Mouse (Mus musculus) MEL (cell line): Measurements from ENCODE around the gene Tgfbr3. TPM values are rescaled to one million over a fixed set of nuclear protein-coding genes. Genes with fewer than 3 reads are reported as not detected.

ENCODE experiments used
- DNase-seq: peaks from one replicate; pipeline ENCODE4 v3.0.0; 2011; ENCODE audit warnings: low read depth, low spot score
- H3K27ac ChIP-seq: 2 replicates; pipeline ENCODE4 v1.5.1; 2012; ENCODE audit warnings: low read depth, mild to moderate bottlenecking, control low read depth, low read length, moderate library complexity; ENCODE audit not compliant: control insufficient read depth
- H3K27me3 ChIP-seq, 2 experiments: fragments of 150-350 bp in 1 of 2; sonication (generic) in 1 of 2; 2 replicates each; pipeline ENCODE4 v1.6.1; 2012; ENCODE audit warnings: low read length in 2 of 2, mild to moderate bottlenecking in 2 of 2, improper control_type of control experiment in 1 of 2, moderate library complexity in 1 of 2; ENCODE audit not compliant: insufficient read depth in 2 of 2, control insufficient read depth in 1 of 2
- H3K36me3 ChIP-seq, 2 experiments: 2 replicates each; pipeline ENCODE4 v1.6.1; 2012 to 2014; ENCODE audit warnings: low read length in 2 of 2, improper control_type of control experiment in 1 of 2, inconsistent platforms in 1 of 2, mild to moderate bottlenecking in 1 of 2; ENCODE audit not compliant: insufficient read depth in 2 of 2, control insufficient read depth in 1 of 2
- H3K4me1 ChIP-seq, 2 experiments: fragments of 150-350 bp in 1 of 2; sonication (generic) in 1 of 2; 2 replicates each; pipeline ENCODE4 v1.6.1; 2012; ENCODE audit warnings: low read length in 2 of 2, improper control_type of control experiment in 1 of 2, mild to moderate bottlenecking in 1 of 2; ENCODE audit not compliant: insufficient read depth in 2 of 2, control insufficient read depth in 1 of 2
- H3K4me3 ChIP-seq, 2 experiments: fragments of 150-350 bp in 1 of 2; sonication (generic) in 1 of 2; 2 replicates each; pipeline ENCODE4 v1.5.1; 2012; ENCODE audit warnings: low read depth in 2 of 2, low read length in 2 of 2, mild to moderate bottlenecking in 2 of 2, moderate library complexity in 2 of 2, control low read depth in 1 of 2, improper control_type of control experiment in 1 of 2; ENCODE audit not compliant: control insufficient read depth in 1 of 2, insufficient read depth in 1 of 2
- H3K79me2 ChIP-seq: 2 replicates; pipeline ENCODE4 v1.6.1; 2012; ENCODE audit warnings: mild to moderate bottlenecking, low read length, moderate library complexity; ENCODE audit not compliant: control insufficient read depth, poor library complexity, insufficient read depth
- H3K9ac ChIP-seq: 2 replicates; pipeline ENCODE4 v1.6.1; 2012; ENCODE audit warnings: low read depth, mild to moderate bottlenecking, control low read depth, low read length, moderate library complexity; ENCODE audit not compliant: control insufficient read depth, poor library complexity, severe bottlenecking
- H3K9me3 ChIP-seq: fragments of 150-350 bp; sonication (generic); replicated peaks from 2 replicates; pipeline ENCODE4 v1.6.1; 2012; ENCODE audit warnings: mild to moderate bottlenecking, low read length, improper control_type of control experiment, moderate library complexity; ENCODE audit not compliant: insufficient read depth
- BHLHE40 ChIP-seq: IDR thresholded peaks from 2 replicates; pipeline ENCODE4 v1.6.1; 2012; ENCODE audit warnings: low read depth, mild to moderate bottlenecking, inconsistent platforms, low read length, improper control_type of control experiment, borderline replicate concordance
- CHD2 ChIP-seq: IDR thresholded peaks from 2 replicates; pipeline ENCODE4 v1.6.1; 2011; ENCODE audit warnings: low read length, improper control_type of control experiment
- CTCF ChIP-seq, 3 experiments: IDR thresholded peaks in 2 of 3; conservative IDR thresholded peaks in 1 of 3; 2 replicates each; pipeline ENCODE4 v1.5.1; 2011 to 2012; ENCODE audit warnings: low read length in 3 of 3, low read depth in 2 of 3, mild to moderate bottlenecking in 2 of 3, improper control_type of control experiment in 1 of 3, inconsistent platforms in 1 of 3, mixed read lengths in 1 of 3, moderate library complexity in 1 of 3; ENCODE audit not compliant: control insufficient read depth in 1 of 3, insufficient read depth in 1 of 3, poor library complexity in 1 of 3, severe bottlenecking in 1 of 3
- EP300 ChIP-seq, 2 experiments: IDR thresholded peaks; 2 replicates each; pipeline ENCODE4 v1.6.1; 2011; ENCODE audit warnings: improper control_type of control experiment in 2 of 2, low read length in 2 of 2, low read depth in 1 of 2, mild to moderate bottlenecking in 1 of 2
- ETS1 ChIP-seq: IDR thresholded peaks from 2 replicates; pipeline ENCODE4 v1.6.1; 2012; ENCODE audit warnings: low read depth, mild to moderate bottlenecking, inconsistent platforms, low read length, improper control_type of control experiment, moderate library complexity
- GABPA ChIP-seq: IDR thresholded peaks from 2 replicates; pipeline ENCODE4 v1.6.1; 2012; ENCODE audit warnings: low read depth, mild to moderate bottlenecking, inconsistent platforms, low read length, improper control_type of control experiment, moderate library complexity
- GATA1 ChIP-seq: IDR thresholded peaks from 2 replicates; pipeline ENCODE4 v1.6.1; 2011; ENCODE audit warnings: low read depth, low read length, improper control_type of control experiment
- HCFC1 ChIP-seq: IDR thresholded peaks from 2 replicates; pipeline ENCODE4 v1.6.1; 2012; ENCODE audit warnings: low read depth, mild to moderate bottlenecking, inconsistent platforms, low read length, improper control_type of control experiment, moderate library complexity
- MXI1 ChIP-seq: IDR thresholded peaks from 2 replicates; pipeline ENCODE4 v1.6.1; 2011; ENCODE audit warnings: mild to moderate bottlenecking, low read depth, low read length, improper control_type of control experiment
- MYB ChIP-seq: IDR thresholded peaks from 2 replicates; pipeline ENCODE4 v1.6.1; 2011; ENCODE audit warnings: mild to moderate bottlenecking, low read depth, low read length, improper control_type of control experiment
- POLR2A ChIP-seq, 2 experiments: IDR thresholded peaks; 2 replicates each; pipeline ENCODE4 v1.6.1; 2011 to 2012; ENCODE audit warnings: low read length in 2 of 2, mild to moderate bottlenecking in 2 of 2, control low read depth in 1 of 2, improper control_type of control experiment in 1 of 2, low read depth in 1 of 2, moderate library complexity in 1 of 2; ENCODE audit not compliant: control insufficient read depth in 1 of 2, insufficient read depth in 1 of 2, poor library complexity in 1 of 2
- RCOR1 ChIP-seq: IDR thresholded peaks from 2 replicates; pipeline ENCODE4 v1.6.1; 2012; ENCODE audit warnings: low read depth, mild to moderate bottlenecking, inconsistent platforms, low read length, improper control_type of control experiment
- SIN3A ChIP-seq: IDR thresholded peaks from 2 replicates; pipeline ENCODE4 v1.6.1; 2012; ENCODE audit warnings: low read length, improper control_type of control experiment, inconsistent platforms
- TAL1 ChIP-seq: IDR thresholded peaks from 2 replicates; pipeline ENCODE4 v1.6.1; 2012; ENCODE audit warnings: mild to moderate bottlenecking, inconsistent platforms, low read length, moderate library complexity, mixed read lengths
- TBP ChIP-seq: IDR thresholded peaks from 2 replicates; pipeline ENCODE4 v1.8.0; 2011; ENCODE audit warnings: low read depth, low read length, improper control_type of control experiment
- TCF12 ChIP-seq: IDR thresholded peaks from 2 replicates; pipeline ENCODE4 v1.6.1; 2014; ENCODE audit warnings: low read depth, mild to moderate bottlenecking, inconsistent platforms, low read length, improper control_type of control experiment, moderate library complexity
- polyA plus RNA-seq, 2 experiments: library from polyadenylated mRNA; stranded (reverse) in 1 of 2; unstranded in 1 of 2; fragments of >175 nt in 1 of 2; fragments of >200 nt in 1 of 2; gene quantifications; 2 replicates each; pipeline versions ENCODE4 v1.2.1 to v1.2.4; 2012; ENCODE audit warnings: low replicate concordance in 2 of 2, low read depth in 1 of 2; ENCODE audit not compliant: insufficient read length in 2 of 2, insufficient read depth in 1 of 2, missing spikeins in 1 of 2
- total RNA-seq: library from RNA; depleted of rRNA; stranded (reverse); fragments of 300-350 nt; gene quantifications from 2 replicates; pipeline ENCODE4 v1.2.3, GENCODE M21; 2012

The Tgfbr3 gene
- total and polyA plus RNA-seq, 3 experiments = 3.0 to 5.9 TPM; not detected in 1

DNA sequence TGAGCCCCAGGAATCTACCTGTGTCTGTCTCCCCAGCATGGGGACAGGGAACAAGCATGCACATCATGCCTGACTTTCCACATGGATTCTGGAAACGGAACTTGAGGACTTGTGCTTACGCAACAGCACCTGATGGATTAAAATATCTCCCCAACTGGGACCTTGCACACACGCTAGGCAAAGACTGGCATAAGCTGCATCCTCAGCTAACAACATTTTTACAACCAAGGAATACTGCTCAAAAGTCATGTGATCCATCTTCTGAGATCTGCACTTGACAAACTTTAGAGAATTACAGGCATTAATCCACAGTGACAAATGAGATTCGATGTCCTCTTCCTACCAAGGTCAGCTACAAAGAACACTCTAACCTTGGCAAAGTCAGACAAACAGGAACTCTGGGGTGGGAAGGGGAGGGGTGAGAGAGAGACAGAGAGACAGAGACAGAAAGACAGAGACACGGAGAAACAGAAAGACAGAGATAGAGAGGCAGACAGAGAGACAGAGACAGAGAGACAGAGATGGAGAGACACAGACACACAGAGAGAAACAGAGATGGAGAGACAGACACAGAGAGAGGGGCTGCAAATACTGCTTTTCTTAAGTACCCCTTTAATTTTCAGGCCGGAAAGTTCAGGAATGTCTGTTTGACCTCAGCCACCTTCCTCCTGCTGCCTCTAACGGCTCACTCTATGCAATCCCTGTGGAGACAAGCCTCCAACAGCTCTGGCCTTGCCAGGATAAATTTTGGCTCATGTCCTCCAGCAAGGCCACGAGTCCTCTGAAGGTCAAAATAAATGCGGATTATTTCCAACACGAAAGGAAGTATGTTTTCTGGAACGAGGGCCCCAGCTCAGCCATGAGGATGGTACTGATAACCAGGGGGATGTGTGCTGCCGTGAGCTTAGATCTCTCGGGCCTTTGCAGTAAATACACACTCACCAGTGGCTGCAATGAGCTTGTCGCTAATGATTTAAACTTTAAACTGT is 55.8 kb downstream of the Tgfbr3 start:
- peak overlapping the region; percentile 51 for H3K9ac ChIP-seq
- H3K27me3 ChIP-seq = no peaks in the 10 kb centered on the region
- H3K36me3 ChIP-seq = peaks cover 0 to 45% of the 10 kb centered on the region in 2 experiments; a peak in 2 of 4 replicates
- no peak overlapping the region for H3K4me3 ChIP-seq
- TF ChIP-seq EP300 (IDR thresholded peaks at IDR 0.05; ENCODE audit: low read depth in 1 of 2, low read length in 2 of 2) (peak in 1 of 2 experiments; percentile 23; a peak in 1 of 4 replicates), TAL1 (peak; percentile 49), HCFC1 (no peak), MYB (no peak)
- TF ChIP-seq, all 39 proteins: peak for 2
- peaks cover 3% of the 10 kb centered on the region; the same call in 1 of the 2 replicates for H3K79me2 ChIP-seq
- no peaks in the 10 kb centered on the region for H3K9me3 ChIP-seq
- DNase-seq = peak; percentile 48
- peaks cover 25 to 54% of the 10 kb centered on the region in 2 experiments for H3K4me1 ChIP-seq
- peak overlapping the region; percentile 56 for H3K27ac ChIP-seq

DNA sequence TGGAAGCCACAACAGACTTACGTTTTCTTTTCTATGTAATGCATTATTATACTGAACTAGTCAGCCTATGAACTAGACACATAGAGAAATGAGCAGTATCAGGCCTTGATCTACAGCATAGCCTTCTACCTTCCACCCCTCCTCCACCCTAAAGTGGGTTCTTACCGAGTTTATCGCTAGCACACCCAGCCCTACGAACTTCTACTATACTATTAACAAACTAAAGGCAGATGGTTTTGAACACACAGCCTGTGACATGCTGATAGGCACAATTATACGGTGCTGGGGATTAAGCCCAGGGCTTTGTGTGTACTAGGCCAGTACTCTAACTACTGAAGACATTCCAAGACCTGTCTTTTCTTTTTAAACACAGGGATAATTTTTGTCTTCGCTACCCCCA is 59.2 kb downstream of the Tgfbr3 start:
- peak; percentile 80 for TF ChIP-seq TCF12
- no peak for TF ChIP-seq CTCF (IDR thresholded peaks at IDR 0.05 in 2 of 3, conservative IDR thresholded peaks at IDR 0.05 in 1 of 3; ENCODE audit: control insufficient read depth in 1 of 3, insufficient read depth in 1 of 3, low read depth in 2 of 3, low read length in 3 of 3, poor library complexity in 1 of 3, severe bottlenecking in 1 of 3)
- peak; percentile 47; the same call in 1 of the 2 replicates for TF ChIP-seq SIN3A
- peak; percentile 12; the same call in 1 of the 2 replicates for TF ChIP-seq CHD2
- 0 out of 2 replicates have a peak, but pooled peaks have one; percentile 14 for TF ChIP-seq BHLHE40
- TF ChIP-seq ETS1 = peak; percentile 69; the same call in 1 of the 2 replicates
- 0 out of 2 replicates have a peak, but pooled peaks have one; percentile 7 for TF ChIP-seq TBP
- peak; percentile 45 for TF ChIP-seq TAL1
- TF ChIP-seq GABPA = no peak
- peak; percentile 57 for TF ChIP-seq GATA1
- no peak for TF ChIP-seq RCOR1
- TF ChIP-seq EP300 (IDR thresholded peaks at IDR 0.05; ENCODE audit: low read depth in 1 of 2, low read length in 2 of 2) = peak; percentile 59 to 74
- no peak for TF ChIP-seq POLR2A (IDR thresholded peaks at IDR 0.05; ENCODE audit: control insufficient read depth in 1 of 2, insufficient read depth in 1 of 2, low read depth in 1 of 2, low read length in 2 of 2, poor library complexity in 1 of 2)
- TF ChIP-seq MXI1 = peak; percentile 37; the same call in 1 of the 2 replicates
- peak; percentile 63 for DNase-seq
- H3K27ac ChIP-seq = peak overlapping the region; percentile 63

More for the DNA sequence above, 59.2 kb downstream of the Tgfbr3 start:
- Histone ChIP-seq H3K4me3 (no peak overlapping the region), H3K9me3 (no peaks in the 10 kb centered on the region), H3K4me1 (peaks cover 12 to 34% of the 10 kb centered on the region in 2 experiments), H3K36me3 (peaks cover 0 to 30% of the 10 kb centered on the region in 2 experiments; a peak in 2 of 4 replicates), H3K27me3 (no peaks in the 10 kb centered on the region), H3K79me2 (0 out of 2 replicates have a peak, but pooled peaks cover 1% of the 10 kb centered on the region), H3K9ac (no peak overlapping the region)
